Mouse (Mus musculus) lung, adult 2 months (tissue): ENCODE results near the gene Mipep. TPM values are rescaled to one million over a fixed set of nuclear protein-coding genes. Genes with fewer than 3 reads are reported as not detected.
A peak's percentile ranks its signal among the peaks of the same experiment; 100 is the strongest.

Experiments used
- DNase-seq: peaks from one replicate; pipeline ENCODE4 v3.0.0; 2022
- H3K4me1 ChIP-seq: fragments of 200-500 bp; 2 replicates; pipeline ENCODE4 v1.6.1; 2011; ENCODE audit warnings: low read length; ENCODE audit not compliant: control insufficient read depth, insufficient read depth
- H3K4me3 ChIP-seq: fragments of 200-500 bp; replicated peaks from 2 replicates; pipeline ENCODE3; 2011; ENCODE audit warnings: low read depth, mild to moderate bottlenecking, control low read depth, low read length; ENCODE audit errors: extremely low read depth
- CTCF ChIP-seq: fragments of 200-500 bp; IDR thresholded peaks from 2 replicates; pipeline ENCODE4 v1.5.1; 2011; ENCODE audit warnings: mild to moderate bottlenecking, low read length, control low read depth; ENCODE audit not compliant: insufficient read depth
- POLR2A ChIP-seq: fragments of 200-500 bp; IDR thresholded peaks from 2 replicates; pipeline ENCODE4 v1.6.1; 2011; ENCODE audit warnings: low read depth, mild to moderate bottlenecking, control low read depth, low read length, borderline replicate concordance; ENCODE audit errors: extremely low read depth
- WGBS: fragments of 180-500 bp; shearing (Covaris S2); methylation state at CpG from one replicate; pipeline ENCODE4 v1.1.7; 2018; 5-methylcytosine and 5-hydroxymethylcytosine counted together
- polyA plus RNA-seq: library from polyadenylated mRNA; depleted of rRNA; stranded (reverse); fragments of >200 nt; gene quantifications from 2 replicates; pipeline ENCODE4 v1.2.3, GENCODE M21; 2012

Gene Mipep
- polyA plus RNA-seq, 1 experiment: 7.6 TPM

- TF ChIP-seq POLR2A: no peak
- TF ChIP-seq CTCF: no peak
- Histone ChIP-seq H3K4me3 (no peak within 1 kb of the TSS), H3K4me1 (peaks cover 16% of the 10 kb centered on the region)
- no peak for DNase-seq
- 44% methylated on average over 4 of the region's 4 CpGs for WGBS
Measured at GRCm38 (mm10) chr14:60767884-60768283, 16.5 kb upstream of the Mipep start, which contains the start of gene C1qtnf9. Gene C1qtnf9 (plus strand): TSS chr14:60768134.

- Histone ChIP-seq H3K4me1 (peaks cover 16% of the 10 kb centered on the region), H3K4me3 (no peak overlapping the region)
- no peak for DNase-seq
- TF ChIP-seq CTCF: no peak
- no peak for TF ChIP-seq POLR2A
- WGBS: 53% methylated on average over 6 of the region's 6 CpGs
Measured at GRCm38 (mm10) chr14:60769340-60769739, 15.0 kb upstream of the Mipep start.

DNA sequence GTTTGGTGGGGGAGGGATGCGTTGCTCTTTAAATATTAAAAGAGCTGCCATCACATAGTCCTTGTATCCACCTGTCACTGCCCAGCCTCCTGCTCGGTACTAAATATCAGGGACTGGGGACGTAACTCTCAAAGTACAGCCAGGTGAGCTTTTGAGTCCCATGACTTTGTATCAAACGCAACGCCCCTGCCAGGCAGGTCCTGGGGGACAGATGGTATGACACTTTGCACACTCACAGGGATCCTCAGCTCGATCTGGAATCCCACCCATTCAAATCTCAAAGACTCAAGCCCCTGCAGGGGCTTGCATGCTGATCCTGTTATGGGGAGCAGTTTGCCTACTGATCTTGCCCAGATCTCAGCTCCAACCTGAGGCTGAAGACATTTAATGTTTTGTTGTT, 13.8 kb upstream of the Mipep start:
- H3K4me1 ChIP-seq: peaks cover 7% of the 10 kb centered on the region
- H3K4me3 ChIP-seq: no peak overlapping the region
- 74% methylated on average over 6 of the region's 6 CpGs for WGBS
- TF ChIP-seq POLR2A (no peak), CTCF (no peak)
- DNase-seq: no peak

- H3K4me1 ChIP-seq: peaks cover 6% of the 10 kb centered on the region; the same call in 1 of the 2 replicates
- peak; percentile 81 for DNase-seq
- peak overlapping the region; percentile 58 for H3K4me3 ChIP-seq
- no peak for TF ChIP-seq POLR2A
- peak; percentile 83 for TF ChIP-seq CTCF
- WGBS: 5% methylated on average over 8 of the region's 8 CpGs
Measured at GRCm38 (mm10) chr14:60771057-60771456, 13.3 kb upstream of the Mipep start.

GRCm38 (mm10) chr14:60773476-60773875, 10.9 kb upstream of the Mipep start:
- WGBS: 74% methylated on average over 2 of the region's 2 CpGs
- no peak for DNase-seq
- TF ChIP-seq POLR2A (no peak), CTCF (no peak)

GRCm38 (mm10) chr14:60776521-60776920, 7.9 kb upstream of the Mipep start:
- no peak for DNase-seq
- WGBS: 85% methylated on average over 8 of the region's 8 CpGs
- no peak overlapping the region for H3K4me3 ChIP-seq
- no peak for TF ChIP-seq POLR2A
- H3K4me1 ChIP-seq: no peaks in the 10 kb centered on the region

More at GRCm38 (mm10) chr14:60773476-60773875, 10.9 kb upstream of the Mipep start:
- no peak overlapping the region for H3K4me3 ChIP-seq
- no peaks in the 10 kb centered on the region for H3K4me1 ChIP-seq

DNA sequence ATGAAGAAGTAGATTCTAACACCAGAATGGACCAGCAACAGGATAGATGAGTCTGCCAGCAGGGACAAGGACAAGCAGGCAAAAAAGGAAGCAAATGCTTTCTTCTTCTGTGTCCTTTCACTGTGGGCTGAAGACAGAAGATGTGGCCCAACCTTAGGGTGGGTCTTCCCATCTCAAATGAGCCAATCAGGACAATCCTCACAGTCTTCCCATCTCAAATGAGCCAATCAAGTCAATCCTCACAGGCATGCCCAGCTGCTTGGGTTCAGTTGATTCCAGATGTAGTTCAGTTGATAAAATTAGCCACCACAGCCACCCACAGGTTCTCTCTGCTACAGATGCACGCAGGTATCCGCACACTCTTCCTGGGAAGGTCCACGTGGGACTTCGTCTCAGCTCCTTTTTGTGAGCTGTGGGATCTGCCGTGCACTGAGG, 6.9 kb upstream of the Mipep start:
- WGBS: 87% methylated on average over 5 of the region's 5 CpGs
- H3K4me3 ChIP-seq: no peak overlapping the region
- no peak for DNase-seq
- no peaks in the 10 kb centered on the region for H3K4me1 ChIP-seq
- TF ChIP-seq CTCF: no peak
- TF ChIP-seq POLR2A: no peak

DNA sequence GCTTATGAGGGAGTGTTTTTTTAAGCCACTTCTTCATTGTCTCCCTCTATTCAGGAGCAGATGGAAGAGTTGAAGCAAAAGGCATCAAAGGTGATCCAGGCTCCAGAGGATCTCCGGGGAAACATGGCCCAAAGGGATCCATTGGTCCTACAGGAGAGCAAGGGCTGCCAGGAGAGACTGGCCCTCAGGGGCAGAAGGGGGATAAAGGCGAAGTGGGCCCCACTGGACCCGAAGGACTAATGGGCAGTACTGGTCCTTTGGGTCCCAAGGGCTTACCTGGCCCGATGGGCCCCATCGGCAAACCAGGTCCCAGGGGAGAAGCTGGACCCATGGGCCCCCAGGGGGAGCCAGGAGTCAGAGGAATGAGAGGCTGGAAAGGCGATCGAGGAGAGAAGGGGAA, 5.2 kb upstream of the Mipep start:
- TF ChIP-seq CTCF (no peak), POLR2A (no peak)
- no peak for DNase-seq
- no peaks in the 10 kb centered on the region for H3K4me1 ChIP-seq
- H3K4me3 ChIP-seq: no peak overlapping the region
- 90% methylated on average over 7 of the region's 7 CpGs for WGBS

- no peaks in the 10 kb centered on the region for H3K4me1 ChIP-seq
- DNase-seq: no peak
- no peak overlapping the region for H3K4me3 ChIP-seq
- WGBS: 37% methylated on average over 7 of the region's 7 CpGs
- TF ChIP-seq CTCF: no peak
- no peak for TF ChIP-seq POLR2A
Measured at GRCm38 (mm10) chr14:60782121-60782656, 2.2 kb upstream of the Mipep start.

DNA sequence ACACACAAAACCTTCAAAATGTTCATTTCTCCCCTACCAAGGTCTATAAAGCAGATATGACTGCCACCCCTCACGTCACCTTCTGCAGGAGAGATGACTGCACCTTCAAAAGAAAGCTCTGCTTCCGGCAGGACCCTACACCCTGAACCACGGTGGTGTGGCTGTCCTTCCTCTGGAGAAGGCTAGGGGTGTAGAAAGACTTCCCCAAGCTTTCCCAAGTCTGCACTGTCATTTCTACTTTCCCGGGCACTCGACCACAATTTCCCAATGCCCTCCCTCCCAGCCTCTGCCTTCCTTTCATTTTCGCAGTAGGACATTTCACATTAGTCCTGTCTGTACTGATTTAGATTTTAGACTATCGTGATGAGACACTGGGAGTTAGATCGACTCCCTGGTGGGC, 1.2 kb upstream of the Mipep start:
- TF ChIP-seq POLR2A (no peak), CTCF (no peak)
- WGBS: 35% methylated on average over 8 of the region's 8 CpGs
- no peak for DNase-seq

DNA sequence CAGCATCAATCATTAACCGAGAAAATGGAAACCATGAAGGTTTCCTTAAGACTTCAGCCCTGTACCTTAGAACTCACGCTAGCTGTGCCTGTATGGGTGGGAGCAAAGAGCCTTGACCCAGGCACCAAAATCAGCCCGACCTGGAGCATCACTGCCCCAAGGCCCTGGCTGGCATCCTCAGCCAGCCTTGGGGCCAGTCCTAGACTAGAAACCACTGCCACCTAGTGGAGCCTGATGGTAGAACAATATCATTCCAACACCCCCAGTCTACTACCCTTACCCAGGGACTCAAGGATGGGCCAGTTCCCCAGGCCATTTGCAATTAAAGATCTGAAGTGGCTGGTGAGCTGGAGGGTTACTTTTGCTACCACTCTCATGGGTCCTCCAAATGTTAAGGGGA, 5.7 kb downstream of the Mipep start:
- peak; percentile 38 for DNase-seq
- TF ChIP-seq POLR2A (no peak), CTCF (peak; percentile 61)
- Histone ChIP-seq H3K4me1 (no peaks in the 10 kb centered on the region), H3K4me3 (no peak overlapping the region)
- WGBS: 43% methylated on average over 3 of the region's 3 CpGs

More for the DNA sequence above, 1.2 kb upstream of the Mipep start:
- no peaks in the 10 kb centered on the region for H3K4me1 ChIP-seq
- no peak overlapping the region for H3K4me3 ChIP-seq
